Mouse (Mus musculus): ENCODE data around the gene 4931428F04Rik. TPM values are rescaled to one million over a fixed set of nuclear protein-coding genes. Genes with fewer than 3 reads are reported as not detected.
"Not testable (repeated sequence)": the region's sequence is repeated elsewhere in the genome, so short reads cannot be mapped to it uniquely, and the experiment has no call there.

The 4931428F04Rik gene
- polyA plus RNA-seq, 1 experiment from 2014 or later = 15.6 TPM

- no peak for ATAC-seq (ENCODE audit: insufficient number of reproducible peaks, insufficient read depth, low FRiP score, low TSS enrichment, low read depth)
- 70% methylated on average over 1 of the region's 1 CpGs for WGBS
- Histone ChIP-seq H3K9ac (replicated peaks) (no peak overlapping the region), H3K27ac (no peak overlapping the region), H3K27me3 (no peaks in the 10 kb centered on the region), H3K9me3 (no peaks in the 10 kb centered on the region), H3K4me3 (replicated peaks) (no peak overlapping the region), H3K4me2 (no peak overlapping the region), H3K4me1 (replicated peaks) (no peaks in the 10 kb centered on the region), H3K36me3 (peaks cover 57% of the 10 kb centered on the region)
Measured at GRCm38 (mm10) chr8:105235206-105235605, 54.5 kb downstream of the 4931428F04Rik start.

- no peak overlapping the region for H3K4me2 ChIP-seq
- peaks cover 39% of the 10 kb centered on the region for H3K36me3 ChIP-seq
- no peak overlapping the region for H3K27ac ChIP-seq
- 53% methylated on average over 1 of the region's 1 CpGs for WGBS
- H3K4me3 ChIP-seq (replicated peaks) = no peak overlapping the region
- H3K27me3 ChIP-seq = no peaks in the 10 kb centered on the region
- H3K9me3 ChIP-seq = no peaks in the 10 kb centered on the region
- ATAC-seq (ENCODE audit: insufficient number of reproducible peaks, insufficient read depth, low FRiP score, low TSS enrichment, low read depth) = no peak
- no peaks in the 10 kb centered on the region for H3K4me1 ChIP-seq (replicated peaks)
- H3K9ac ChIP-seq (replicated peaks) = no peak overlapping the region
Measured at GRCm38 (mm10) chr8:105233126-105233935, 56.3 kb downstream of the 4931428F04Rik start.

- H3K4me3 ChIP-seq (replicated peaks); H3K4me2 ChIP-seq; H3K9ac ChIP-seq (replicated peaks); ATAC-seq (ENCODE audit: insufficient number of reproducible peaks, insufficient read depth, low FRiP score, low TSS enrichment, low read depth); H3K4me1 ChIP-seq (replicated peaks); H3K27me3 ChIP-seq; H3K9me3 ChIP-seq; H3K27ac ChIP-seq: not testable (repeated sequence)
- peaks cover 33% of the 10 kb centered on the region for H3K36me3 ChIP-seq
- WGBS = 87% methylated on average over 4 of the region's 4 CpGs
Measured at GRCm38 (mm10) chr8:105232321-105232693, 57.4 kb downstream of the 4931428F04Rik start.

- Histone ChIP-seq H3K4me3 (replicated peaks) (no peak overlapping the region), H3K9ac (replicated peaks) (no peak overlapping the region), H3K27ac (no peak overlapping the region), H3K9me3 (no peaks in the 10 kb centered on the region), H3K27me3 (no peaks in the 10 kb centered on the region), H3K4me2 (no peak overlapping the region), H3K36me3 (peaks cover 32% of the 10 kb centered on the region), H3K4me1 (replicated peaks) (no peaks in the 10 kb centered on the region)
- no peak for ATAC-seq (ENCODE audit: insufficient number of reproducible peaks, insufficient read depth, low FRiP score, low TSS enrichment, low read depth)
- WGBS = 90% methylated on average over 12 of the region's 12 CpGs
Measured at GRCm38 (mm10) chr8:105231503-105232320, 58.0 kb downstream of the 4931428F04Rik start.

MicroRNA genes within 50 kb of the gene (microRNA counts, 519-probe panel; counts per million panel counts)
- 1,273 counts per million, percentile 3 among the panel's probes with 10 or more counts for microRNA mmu-miR-328

Small RNAs within 50 kb of the gene (microRNA-seq; reads per million reads assigned to microRNA genes)
- not detected for gene Gm27320
- gene Mir328 = 164 reads per million, percentile 58 among the genes with 10 or more reads in this experiment

Other genes starting within 250 kb of the 4931428F04Rik start
- not detected in 2 replicates for gene Ces3a, start 241.3 kb downstream of the 4931428F04Rik start, polyA plus RNA-seq (2016; fragmentation: Nextera tagmentation; extraction: Ambion mirVana)
- gene Ces3b, start 206.1 kb downstream of the 4931428F04Rik start, polyA plus RNA-seq (2016; fragmentation: Nextera tagmentation; extraction: Ambion mirVana) = not detected in 2 replicates
- gene Ces4a, start 158.1 kb downstream of the 4931428F04Rik start, polyA plus RNA-seq (2016; fragmentation: Nextera tagmentation; extraction: Ambion mirVana) = not detected in 2 replicates
- gene Cbfb, start 119.2 kb downstream of the 4931428F04Rik start, polyA plus RNA-seq (2016; fragmentation: Nextera tagmentation; extraction: Ambion mirVana) = 108 and 109 TPM in 2 replicates
- gene D230025D16Rik, start 64.7 kb downstream of the 4931428F04Rik start, polyA plus RNA-seq (2016; fragmentation: Nextera tagmentation; extraction: Ambion mirVana) = 25.9 and 27.2 TPM in 2 replicates
- 5.9 and 6.8 TPM in 2 replicates for gene B3gnt9, start 34.7 kb downstream of the 4931428F04Rik start, polyA plus RNA-seq (2016; fragmentation: Nextera tagmentation; extraction: Ambion mirVana)
- gene Tradd, start 25.3 kb downstream of the 4931428F04Rik start, polyA plus RNA-seq (2016; fragmentation: Nextera tagmentation; extraction: Ambion mirVana) = 16.0 and 16.6 TPM in 2 replicates
- gene Fbxl8, start 25.2 kb downstream of the 4931428F04Rik start, polyA plus RNA-seq (2016; fragmentation: Nextera tagmentation; extraction: Ambion mirVana) = 1.7 and 1.9 TPM in 2 replicates
- gene Hsf4, start 20.1 kb downstream of the 4931428F04Rik start, polyA plus RNA-seq (2016; fragmentation: Nextera tagmentation; extraction: Ambion mirVana) = 0.13 and 0.18 TPM in 2 replicates
- gene Nol3, start 13.7 kb downstream of the 4931428F04Rik start, polyA plus RNA-seq (2016; fragmentation: Nextera tagmentation; extraction: Ambion mirVana) = 1.6 TPM in 2 replicates
- gene Exoc3l, start 6.2 kb upstream of the 4931428F04Rik start, polyA plus RNA-seq (2016; fragmentation: Nextera tagmentation; extraction: Ambion mirVana) = 10.0 and 10.2 TPM in 2 replicates
- 75.6 and 91.3 TPM in 2 replicates for gene E2f4, start 7.8 kb upstream of the 4931428F04Rik start, polyA plus RNA-seq (2016; fragmentation: Nextera tagmentation; extraction: Ambion mirVana)
- 4.3 and 4.4 TPM in 2 replicates for gene Elmo3, start 15.7 kb upstream of the 4931428F04Rik start, polyA plus RNA-seq (2016; fragmentation: Nextera tagmentation; extraction: Ambion mirVana)
- 1.5 TPM in 2 replicates for gene Lrrc29, start 36.4 kb upstream of the 4931428F04Rik start, polyA plus RNA-seq (2016; fragmentation: Nextera tagmentation; extraction: Ambion mirVana)
- 95.6 and 109 TPM in 2 replicates for gene Tmem208, start 36.5 kb upstream of the 4931428F04Rik start, polyA plus RNA-seq (2016; fragmentation: Nextera tagmentation; extraction: Ambion mirVana)
- 1.6 and 2.3 TPM in 2 replicates for gene Fhod1, start 58.1 kb upstream of the 4931428F04Rik start, polyA plus RNA-seq (2016; fragmentation: Nextera tagmentation; extraction: Ambion mirVana)
- gene Slc9a5, start 59.0 kb upstream of the 4931428F04Rik start, polyA plus RNA-seq (2016; fragmentation: Nextera tagmentation; extraction: Ambion mirVana) = 7.0 and 7.6 TPM in 2 replicates
- gene Plekhg4, start 83.4 kb upstream of the 4931428F04Rik start, polyA plus RNA-seq (2016; fragmentation: Nextera tagmentation; extraction: Ambion mirVana) = 0.72 and 0.80 TPM in 2 replicates
- not detected in 2 replicates for gene Kctd19, start 123.6 kb upstream of the 4931428F04Rik start, polyA plus RNA-seq (2016; fragmentation: Nextera tagmentation; extraction: Ambion mirVana)
- gene Lrrc36, start 123.7 kb upstream of the 4931428F04Rik start, polyA plus RNA-seq (2016; fragmentation: Nextera tagmentation; extraction: Ambion mirVana) = 0.12 and 0.39 TPM in 2 replicates
- 25.3 and 28.9 TPM in 2 replicates for gene Tppp3, start 181.7 kb upstream of the 4931428F04Rik start, polyA plus RNA-seq (2016; fragmentation: Nextera tagmentation; extraction: Ambion mirVana)
- 34.8 and 36.9 TPM in 2 replicates for gene Zdhhc1, start 207.0 kb upstream of the 4931428F04Rik start, polyA plus RNA-seq (2016; fragmentation: Nextera tagmentation; extraction: Ambion mirVana)
- 28.2 and 30.6 TPM in 2 replicates for gene Hsd11b2, start 228.9 kb upstream of the 4931428F04Rik start, polyA plus RNA-seq (2016; fragmentation: Nextera tagmentation; extraction: Ambion mirVana)